Mouse (Mus musculus) lung, postnatal 14 days (tissue): Measurements from ENCODE around the gene Ormdl3.

ENCODE experiments used
- DNase-seq: peaks from one replicate; pipeline ENCODE4 v3.0.0; 2021

The Ormdl3 gene

DNA sequence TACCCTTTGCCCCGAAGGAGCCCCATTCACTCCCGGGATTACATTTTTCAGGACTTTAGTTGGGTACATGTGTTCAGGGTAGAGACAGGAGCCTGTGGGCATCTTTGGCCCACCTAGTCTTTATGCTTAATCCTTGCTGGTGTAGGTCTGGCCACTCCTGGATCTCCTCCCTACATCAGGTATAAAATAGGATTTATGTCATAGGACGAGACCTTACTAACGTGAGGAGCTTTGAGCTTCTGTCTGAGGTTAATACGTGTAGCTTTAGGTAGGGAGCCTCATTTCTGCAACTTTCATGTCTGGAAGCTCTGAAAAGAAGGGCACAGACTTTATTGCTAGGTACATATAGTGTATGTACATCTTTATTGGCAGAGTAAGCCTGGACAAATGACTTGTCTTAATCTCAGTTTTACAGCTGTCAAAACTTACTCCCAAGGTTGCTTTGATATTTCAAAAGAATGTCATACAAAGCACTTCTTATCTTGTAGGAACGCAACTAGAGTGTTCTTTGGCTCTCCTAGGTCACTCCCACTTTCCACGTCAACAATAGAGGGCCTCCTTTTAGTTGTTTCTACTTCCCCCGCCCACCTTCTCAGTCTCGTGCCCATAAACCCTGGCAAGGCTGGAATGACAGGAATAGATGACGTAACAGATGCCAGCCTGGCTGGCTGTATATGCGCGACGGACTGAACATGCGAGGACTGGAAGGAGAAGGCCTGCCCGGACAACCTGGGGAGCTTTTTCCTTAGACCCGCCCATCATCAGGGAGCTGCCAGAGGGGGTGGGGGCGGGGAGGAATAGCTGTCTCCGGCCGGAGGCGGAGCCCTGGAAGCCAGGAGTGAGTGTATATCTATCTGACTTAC is 747 bp upstream of the Ormdl3 start:
- peak; percentile 79 for DNase-seq

DNA sequence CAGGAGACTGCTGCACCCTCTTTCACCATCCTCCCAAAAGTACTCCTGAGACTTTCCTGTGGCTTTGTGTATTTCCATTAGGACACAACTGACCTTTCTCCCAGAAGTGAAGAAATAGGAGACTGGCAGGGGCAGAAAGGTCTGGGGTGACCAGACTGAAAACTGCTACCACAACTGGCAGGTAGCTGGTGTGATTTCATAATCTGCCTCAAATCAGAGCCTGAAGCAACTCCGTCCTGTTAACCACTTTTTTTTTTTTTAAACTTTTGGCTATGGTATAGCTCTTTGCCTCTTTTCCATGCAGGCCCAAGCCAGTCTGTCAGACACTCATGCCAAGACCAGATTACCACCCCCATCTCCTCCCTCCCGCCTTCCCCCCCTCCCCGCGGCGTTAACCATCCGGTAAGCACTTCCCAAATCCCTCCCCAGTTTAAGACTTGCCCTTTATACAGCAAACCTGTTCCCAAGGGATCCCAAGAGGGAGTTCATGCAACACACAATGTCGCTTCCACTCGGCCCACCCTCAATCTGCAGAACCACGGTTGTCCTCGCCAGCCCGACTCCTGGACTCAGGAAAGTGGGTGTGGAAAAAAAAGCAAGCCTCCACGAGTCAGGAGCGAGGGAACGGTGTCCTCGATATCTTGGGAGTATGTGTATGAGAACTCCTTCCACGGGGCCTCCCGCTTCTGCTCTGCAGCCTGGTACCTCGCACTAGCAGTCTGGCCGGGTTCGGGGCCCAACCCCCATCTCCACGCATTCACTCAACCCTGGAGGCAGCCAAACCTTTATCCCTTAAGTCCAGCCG is 879 bp downstream of the Ormdl3 start:
- no peak for DNase-seq

DNA sequence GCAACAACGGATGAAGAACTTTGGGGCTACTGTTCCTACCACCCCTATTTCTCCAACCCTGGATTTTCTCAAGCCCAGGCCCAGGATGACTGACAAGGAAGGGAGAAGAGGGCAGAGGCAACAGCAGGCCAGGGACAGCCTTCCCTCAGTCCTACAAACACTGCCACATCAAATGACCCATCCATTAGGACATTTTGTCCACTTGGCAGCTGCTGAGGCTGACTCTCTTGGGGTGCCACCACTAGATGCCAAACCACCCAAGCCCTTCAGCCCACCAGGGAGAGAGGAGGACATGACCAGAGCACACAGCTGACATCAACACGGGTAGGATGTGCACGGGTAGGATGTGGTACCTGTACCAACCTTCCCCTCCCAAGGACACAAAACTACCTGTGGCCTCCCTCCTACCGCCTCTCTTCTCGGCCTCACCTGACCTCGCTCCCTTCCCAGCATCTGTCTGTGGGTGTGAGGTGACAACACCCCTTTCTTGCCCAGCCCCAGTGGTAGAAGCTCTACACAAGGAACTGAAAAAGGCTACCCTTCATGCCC is 2.5 kb downstream of the Ormdl3 start:
- DNase-seq: no peak

DNA sequence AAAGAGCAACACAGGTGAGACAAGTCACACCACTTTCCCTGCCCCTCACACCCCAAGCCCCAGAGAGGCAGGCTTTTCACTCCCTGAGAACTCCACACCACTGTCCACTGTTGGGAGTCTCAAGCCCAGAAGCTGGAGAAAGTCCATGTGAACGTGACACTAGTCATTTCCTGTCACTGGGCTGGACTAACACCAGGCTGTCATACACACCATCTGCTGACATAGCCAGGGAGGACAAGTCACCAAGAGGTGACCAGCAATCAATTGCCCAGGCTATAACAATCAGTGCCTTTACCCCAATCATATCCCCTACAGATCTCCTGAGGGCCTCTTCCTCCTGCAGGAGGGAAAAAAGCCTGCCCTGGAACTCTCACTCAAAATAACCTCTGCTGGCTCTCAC is 3.0 kb downstream of the Ormdl3 start:
- no peak for DNase-seq

- DNase-seq: no peak
Measured at GRCm38 (mm10) chr11:98583571-98583970, 3.6 kb downstream of the Ormdl3 start.

GRCm38 (mm10) chr11:98583265-98583552 is 4.0 kb downstream of the Ormdl3 start:
- no peak for DNase-seq

DNA sequence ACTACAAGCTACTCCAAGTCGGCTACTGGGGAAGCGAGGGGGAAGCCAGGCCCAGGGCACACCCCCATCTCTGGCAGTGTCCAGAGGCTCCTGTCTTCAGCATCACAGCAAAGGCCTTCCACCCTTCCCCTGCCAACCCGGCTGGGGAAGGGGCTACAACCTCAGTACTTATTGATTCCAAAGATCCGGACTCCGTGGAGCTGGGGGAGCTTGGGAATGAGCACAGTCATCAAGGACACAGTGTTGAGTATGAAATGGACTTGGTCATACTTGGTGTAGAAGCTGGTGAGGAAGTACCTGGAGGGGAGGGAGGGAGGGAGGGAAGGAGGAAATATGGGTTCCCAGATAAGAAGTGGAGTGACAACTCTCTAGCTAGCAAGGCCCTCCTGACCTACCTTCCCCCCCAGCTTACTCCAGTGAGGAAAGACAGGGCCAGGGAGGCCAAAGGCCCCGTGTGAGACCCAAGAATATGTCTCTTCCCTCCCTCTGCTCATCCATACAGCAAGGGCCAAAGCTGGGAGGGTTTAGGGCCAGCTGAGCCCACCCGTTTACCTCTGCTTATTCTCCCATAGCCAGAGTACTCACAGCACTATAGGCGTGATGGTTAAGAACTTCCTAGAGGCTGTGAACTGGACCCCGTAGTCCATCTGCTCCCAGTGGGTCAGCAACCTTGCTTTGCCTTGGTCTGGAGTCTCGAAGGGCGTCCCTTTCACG is 4.5 kb downstream of the Ormdl3 start:
- DNase-seq: no peak

DNA sequence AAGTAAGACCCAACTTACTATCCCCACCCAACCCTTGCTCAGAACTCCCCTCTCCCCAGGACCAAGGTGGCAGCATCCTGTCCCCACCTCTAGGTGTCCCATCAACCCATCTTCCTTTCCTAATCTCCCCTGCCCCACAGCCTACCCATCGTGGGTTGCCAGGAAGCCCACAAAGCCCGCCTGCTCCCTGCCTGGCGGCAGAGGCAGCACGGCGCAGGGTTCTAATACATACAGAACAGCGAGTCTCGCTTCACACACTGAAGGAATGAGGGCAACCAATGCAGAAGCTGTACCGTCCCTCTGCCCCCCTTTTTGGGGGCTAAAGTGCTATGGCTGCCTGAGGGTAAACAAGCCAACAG is 5.2 kb downstream of the Ormdl3 start:
- no peak for DNase-seq

DNA sequence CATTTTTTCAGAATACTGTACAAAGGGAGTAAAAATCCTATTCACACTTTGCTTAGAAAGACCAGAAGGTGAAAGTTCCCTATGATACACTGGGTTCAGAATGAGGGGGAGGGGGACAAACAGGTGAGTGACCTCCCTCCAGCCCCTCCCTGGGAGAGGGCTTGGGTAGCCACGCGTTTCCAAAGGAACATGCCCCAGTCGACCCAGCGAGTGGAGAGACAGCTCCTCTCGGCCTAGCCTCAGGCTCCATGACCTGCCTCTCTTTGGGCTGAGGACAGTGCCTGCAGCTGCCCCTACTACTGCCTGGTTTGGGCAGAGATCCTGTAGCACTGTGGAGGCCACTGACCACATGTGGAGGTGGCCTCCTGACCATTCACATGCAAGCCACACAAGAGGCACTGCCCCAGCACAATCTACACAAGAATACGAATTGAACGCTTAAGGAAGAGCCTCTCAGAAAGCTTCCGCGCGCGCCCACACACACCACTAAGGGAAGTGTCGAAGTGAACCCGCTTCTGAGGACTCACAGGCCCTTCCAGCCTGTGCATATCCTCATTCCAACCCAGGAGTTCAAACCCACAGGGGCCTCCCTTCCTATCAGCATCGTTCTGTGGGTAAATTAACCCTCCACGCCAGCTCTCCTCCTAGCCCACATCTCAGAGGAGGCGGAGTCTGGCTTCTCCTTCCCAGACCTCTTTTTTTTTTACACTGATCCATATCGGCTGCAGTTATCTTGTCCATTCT is 5.7 kb downstream of the Ormdl3 start:
- DNase-seq: no peak

DNA sequence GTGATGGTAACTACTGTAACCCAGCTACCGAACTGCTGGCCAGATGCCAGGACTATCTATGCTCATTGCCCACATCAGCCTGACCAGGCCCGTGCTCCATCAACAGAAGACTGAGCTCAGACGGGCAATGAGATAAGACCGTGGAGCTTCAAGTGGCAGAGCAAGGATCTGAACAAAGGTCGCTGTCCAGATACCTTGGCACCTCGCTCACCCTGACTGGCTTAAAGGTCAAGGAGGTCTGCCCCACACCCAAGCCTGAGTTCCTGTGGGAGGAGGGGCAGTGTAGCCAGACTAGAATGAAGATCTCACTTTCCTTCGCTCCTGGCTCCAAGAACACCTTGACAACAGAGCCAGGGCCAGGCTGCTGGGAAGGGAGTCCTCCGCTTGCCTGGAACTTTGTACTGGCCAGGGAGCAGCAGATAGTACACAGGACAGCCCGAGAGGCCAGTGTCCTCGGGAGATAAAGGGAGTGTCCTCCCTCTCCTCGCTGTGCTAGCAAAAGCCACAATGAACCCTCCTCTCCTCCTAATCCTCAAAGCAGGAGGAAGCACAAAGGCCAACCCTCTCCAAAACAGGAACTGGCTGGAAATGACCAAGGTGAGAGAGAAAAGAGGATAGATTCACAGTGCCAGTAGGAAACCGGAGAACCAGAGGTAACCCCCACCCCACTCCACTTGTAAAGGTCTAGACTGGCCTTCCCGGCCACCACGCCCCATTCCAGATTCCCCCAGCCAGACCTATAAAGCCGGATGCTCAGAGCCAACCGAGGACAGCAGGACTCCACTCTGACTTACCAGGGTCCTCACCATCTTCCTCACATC is 6.7 kb downstream of the Ormdl3 start:
- DNase-seq: no peak

DNA sequence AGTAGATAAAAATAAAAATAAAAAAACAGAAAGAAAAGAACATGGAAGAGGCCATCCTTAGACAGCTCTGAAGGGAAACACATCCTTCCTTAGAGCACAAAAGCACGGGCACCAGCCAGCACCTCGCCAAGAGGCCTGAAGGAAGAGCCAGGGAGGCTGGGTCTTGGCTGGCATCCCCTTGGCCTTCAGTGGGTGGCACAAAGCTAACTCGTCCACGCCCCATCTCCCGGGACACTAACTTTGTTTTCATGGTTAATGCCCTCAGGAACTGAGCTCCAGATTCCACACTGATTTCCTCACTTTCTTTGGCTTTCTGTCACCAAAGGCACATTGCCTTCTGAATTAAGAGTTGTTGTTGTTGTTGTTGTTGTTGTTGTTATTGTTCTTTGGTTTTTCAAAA is 9.4 kb downstream of the Ormdl3 start:
- no peak for DNase-seq

GRCm38 (mm10) chr11:98569461-98569860 is 17.7 kb downstream of the Ormdl3 start:
- DNase-seq: no peak

DNA sequence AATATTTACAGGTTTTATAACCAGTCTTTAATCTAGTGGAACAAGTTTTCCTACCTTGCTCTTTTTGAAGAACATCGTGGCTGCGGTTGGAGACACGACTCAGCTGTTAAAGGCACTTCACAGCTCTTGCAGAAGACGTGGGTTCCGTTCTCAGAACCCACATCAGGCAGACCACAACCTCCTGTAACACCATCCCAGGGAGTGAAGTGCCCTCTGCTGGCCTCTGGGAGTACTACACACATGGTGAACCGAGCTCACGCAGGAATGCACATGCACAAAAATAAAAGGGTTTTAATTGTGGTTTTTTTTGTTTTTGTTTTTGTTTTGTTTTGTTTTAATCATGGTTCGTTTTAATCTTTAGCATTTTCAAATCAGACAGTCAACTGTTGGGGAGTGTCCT is 18.8 kb downstream of the Ormdl3 start:
- no peak for DNase-seq

DNA sequence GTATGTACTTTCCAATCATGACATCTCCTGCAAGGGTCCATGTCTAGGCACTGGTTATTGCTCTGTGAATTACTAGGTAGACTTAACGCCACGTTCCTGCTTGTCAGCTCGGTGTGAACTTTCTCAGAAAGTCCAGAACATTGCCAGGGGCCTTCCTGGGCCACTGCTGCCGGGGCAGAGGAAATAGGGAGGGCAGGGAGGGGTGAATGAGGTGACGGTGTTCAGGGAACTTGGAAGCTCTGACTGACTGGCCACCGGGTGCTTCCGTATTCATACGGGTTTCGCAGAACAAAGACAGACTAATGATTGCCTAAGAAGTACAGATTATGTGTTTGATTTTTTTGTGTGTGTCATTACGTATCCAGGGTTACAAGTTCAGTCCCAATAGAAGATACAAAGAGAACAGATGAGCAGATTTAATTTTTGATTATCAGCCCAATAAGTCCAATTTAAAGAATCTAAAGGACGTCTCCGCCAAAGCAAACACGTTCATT is 23.2 kb downstream of the Ormdl3 start:
- no peak for DNase-seq

DNA sequence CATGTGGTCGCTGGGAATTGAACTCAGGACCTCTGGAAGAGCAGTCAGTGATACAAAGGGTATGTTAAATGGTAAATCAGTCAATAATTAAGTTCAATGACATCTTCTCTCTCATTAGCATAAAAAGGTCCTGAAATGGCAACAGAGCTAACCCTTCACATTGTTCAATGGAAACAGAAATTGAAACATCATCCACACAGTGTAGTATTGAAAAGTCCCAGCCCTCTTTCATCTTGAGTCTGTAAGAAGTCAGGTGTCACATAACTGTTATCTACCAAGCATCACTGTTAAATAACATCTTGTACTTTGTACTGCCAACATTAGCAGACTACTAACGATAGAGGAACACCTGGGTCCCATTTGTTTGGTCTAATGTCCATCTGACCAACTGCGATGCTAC is 24.1 kb downstream of the Ormdl3 start:
- DNase-seq: no peak

DNA sequence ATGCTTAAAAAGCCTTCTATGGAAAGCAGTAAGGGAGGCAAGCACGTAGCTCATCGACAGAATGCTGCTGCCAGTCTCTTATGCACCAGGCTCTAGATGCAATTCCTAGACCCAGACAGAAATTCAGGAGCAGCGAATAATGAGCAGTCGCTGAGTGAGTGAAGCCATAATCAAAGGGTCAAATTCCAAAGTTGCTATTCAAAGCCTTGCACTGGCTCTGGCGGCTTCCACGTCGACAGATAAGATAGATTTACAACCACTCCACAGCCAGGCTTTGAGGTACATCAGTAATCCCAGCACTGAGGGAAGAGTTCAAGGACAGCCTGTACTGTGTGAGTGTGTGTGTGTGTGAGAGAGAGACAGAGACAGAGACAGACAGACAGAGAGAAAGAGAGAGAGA is 26.2 kb downstream of the Ormdl3 start:
- DNase-seq: no peak

DNA sequence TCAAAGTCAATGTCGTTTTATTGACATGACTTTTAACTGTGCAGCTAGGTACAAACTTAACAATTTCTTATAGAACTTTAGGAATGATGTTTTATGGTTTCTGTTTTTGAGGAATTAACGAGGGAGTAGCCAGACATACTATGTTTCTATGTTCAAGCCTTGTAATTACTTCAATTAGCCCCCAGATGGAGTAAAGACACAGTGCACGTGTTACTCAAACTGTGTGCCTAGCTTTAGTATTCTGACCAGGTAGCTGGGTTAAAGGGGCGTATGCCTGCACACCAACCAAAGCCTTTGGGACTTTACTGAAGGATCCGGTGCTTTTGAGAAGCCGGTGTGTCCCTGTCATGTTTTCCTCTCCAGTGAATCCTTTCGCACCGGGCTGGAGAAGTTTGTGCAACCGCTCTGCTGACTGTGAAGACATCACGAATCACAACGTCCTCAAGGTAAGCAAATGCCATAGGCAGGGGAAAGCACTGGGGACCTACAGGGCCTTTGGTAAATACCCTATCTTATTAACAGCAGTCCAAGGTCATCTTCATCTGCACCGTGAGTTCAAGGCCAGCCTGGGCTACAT is 32.0 kb downstream of the Ormdl3 start:
- no peak for DNase-seq

GRCm38 (mm10) chr11:98553966-98554365 is 33.2 kb downstream of the Ormdl3 start:
- DNase-seq: no peak

DNA sequence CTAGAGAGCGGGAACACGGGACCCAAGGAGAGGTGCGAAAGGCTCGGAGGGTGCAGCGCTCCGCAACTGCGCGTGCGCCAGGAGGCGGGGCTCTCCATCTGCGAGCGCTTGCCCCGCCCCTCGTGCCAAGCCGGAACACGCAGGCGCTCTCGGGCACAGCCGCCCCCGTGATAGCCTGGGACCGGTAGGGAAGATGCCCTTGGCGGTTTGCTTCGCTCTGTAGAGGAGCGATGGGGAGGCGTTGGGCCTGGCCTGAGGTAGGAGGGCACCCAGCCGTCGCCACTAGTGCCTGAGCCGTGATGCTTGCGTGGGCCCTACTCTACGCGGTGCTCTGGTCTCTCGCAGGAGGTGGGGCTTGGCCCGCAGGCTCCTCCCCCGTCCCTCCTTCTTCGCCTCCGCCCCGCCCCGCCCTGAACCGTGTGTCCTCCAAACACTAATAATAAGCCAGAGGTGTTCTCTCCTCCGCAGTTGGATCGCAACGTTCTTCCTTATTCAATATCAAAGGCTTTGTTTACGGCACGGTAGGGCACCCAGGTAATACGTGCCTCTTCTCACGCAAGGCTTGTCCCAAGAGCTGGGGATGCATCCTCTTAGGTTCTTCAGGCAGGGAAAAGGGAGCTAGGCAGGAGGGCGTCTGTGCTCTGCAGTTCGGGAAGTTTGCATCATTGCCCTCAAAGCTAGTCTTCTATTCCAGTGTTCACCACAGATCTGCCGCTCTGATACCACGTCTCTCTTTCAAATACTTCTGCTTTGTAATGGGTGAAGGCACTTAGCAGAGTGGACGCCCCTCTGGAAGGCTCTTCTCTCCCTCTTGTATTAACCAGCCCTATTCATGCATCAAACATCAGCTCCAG is 36.0 kb downstream of the Ormdl3 start, which contains the start of gene Zpbp2:
Zpbp2 (plus strand) TSS at position 123 of the 854 bp plus-strand sequence.
- peak; percentile 87 for DNase-seq

- no peak for DNase-seq
Measured at GRCm38 (mm10) chr11:98550311-98550974, 36.7 kb downstream of the Ormdl3 start.
